Comparison of ENCODE assay signal across 24 mouse cellular contexts in the genomic region with DNA sequence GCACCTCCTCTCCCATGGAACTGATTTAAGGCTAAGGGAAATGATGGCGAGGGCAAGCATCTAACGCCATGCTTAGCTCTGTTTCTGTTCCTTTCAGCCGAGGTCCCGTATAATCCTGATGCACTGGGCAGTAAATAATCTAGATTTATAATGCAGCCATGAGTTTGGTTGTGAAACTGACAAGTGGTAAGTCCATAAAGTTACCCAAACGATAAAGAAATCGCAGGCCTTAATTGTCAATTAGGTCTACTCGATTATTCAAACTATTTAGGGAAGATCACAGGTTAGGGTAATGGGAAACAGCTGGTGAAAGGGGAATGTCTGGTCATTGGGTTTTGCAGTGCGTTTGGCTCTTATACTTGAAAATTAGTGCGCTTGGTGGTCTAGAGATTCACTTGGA. TPM values are rescaled to one million over a fixed set of nuclear protein-coding genes. Genes with fewer than 3 reads are reported as not detected.
DNase-seq lines count a peak whose midpoint lies in the region; ATAC-seq lines count a peak whose summit lies in the region.
"Had no signal": no experiment of that assay in that cellular context is flagged by ENCODE, and none has a peak within 500 bp of the region (broad histone marks: within the 10 kb centered on the region; RNA-seq: fewer than 3 reads in every experiment).

No protein-coding gene starts in this region.

- peak; percentile 43 for DNase-seq in embryo, embryonic 10 days (ENCODE audit: low spot score)
- no peak for DNase-seq in embryo, embryonic 9.5 days (ENCODE audit: extremely low spot score)
- DNase-seq in embryonic facial prominence, embryonic 10.5 days (ENCODE audit: low spot score), result no peak
- DNase-seq in embryonic facial prominence, embryonic 14.5 days (ENCODE audit: low spot score), result no peak
- no peak for DNase-seq in limb, embryonic 11.5 days (ENCODE audit: low spot score)
- DNase-seq in forebrain, embryonic 14.5 days (ENCODE audit: low spot score), result no peak
- DNase-seq: adrenal gland, adult 8-10 months; B cell, adult 2 months; cerebellum, adult 18-20 months; cerebellum, adult 9-11 months; cerebellum, postnatal 36 days; gastrocnemius, postnatal 14 days; heart, postnatal 10 days; kidney, adult 2 months had no signal

- no peak for ATAC-seq in embryonic facial prominence, embryonic 14.5 days (ENCODE audit: low read depth)
- ATAC-seq in limb, embryonic 11.5 days (ENCODE audit: insufficient number of reproducible peaks, low FRiP score, low TSS enrichment, low read depth), result no peak
- ATAC-seq in cerebellum, adult (ENCODE audit: insufficient number of reproducible peaks, low FRiP score, low TSS enrichment), result no peak
- no peak for ATAC-seq in forebrain, embryonic 14.5 days
- no peak for ATAC-seq in megakaryocyte progenitor cell, adult 5-6 weeks (replicated peaks; ENCODE audit: poor library complexity)
- ATAC-seq: CD4-positive, CD25-positive, alpha-beta regulatory T cell, adult 4 months; forebrain, embryonic 15.5 days; intestine, embryonic 16.5 days had no signal

- H3K27ac ChIP-seq in embryonic facial prominence, embryonic 10.5 days (replicated peaks), result 0 out of 2 replicates have a peak overlapping the region, but pooled peaks have one; percentile 40
- no peak overlapping the region for H3K27ac ChIP-seq in embryonic facial prominence, embryonic 14.5 days (replicated peaks; ENCODE audit: low read depth, low read length)
- no peak overlapping the region for H3K27ac ChIP-seq in limb, embryonic 11.5 days (replicated peaks; ENCODE audit: low read depth, low read length)
- H3K27ac ChIP-seq in forebrain, embryonic 14.5 days (ENCODE audit: low read depth, low read length), result no peak overlapping the region
- H3K27ac ChIP-seq: forebrain, embryonic 10.5 days; forebrain, embryonic 15.5 days; heart, embryonic 10.5 days; hindbrain, embryonic 13.5 days had no signal

- no peaks in the 10 kb centered on the region for H3K27me3 ChIP-seq in embryonic facial prominence, embryonic 10.5 days (replicated peaks; ENCODE audit: low read depth, poor library complexity, severe bottlenecking)
- H3K27me3 ChIP-seq in embryonic facial prominence, embryonic 14.5 days (replicated peaks; ENCODE audit: control insufficient read depth, insufficient read depth, low read length), result no peaks in the 10 kb centered on the region
- no peaks in the 10 kb centered on the region for H3K27me3 ChIP-seq in limb, embryonic 11.5 days (ENCODE audit: control insufficient read depth, insufficient read depth, low read length)
- H3K27me3 ChIP-seq in forebrain, embryonic 14.5 days (replicated peaks; ENCODE audit: control insufficient read depth, insufficient read depth, low read length), result no peaks in the 10 kb centered on the region
- H3K27me3 ChIP-seq: forebrain, embryonic 15.5 days; hindbrain, embryonic 13.5 days had no signal

- H3K9ac ChIP-seq in embryonic facial prominence, embryonic 14.5 days (ENCODE audit: low read depth, low read length), result no peak overlapping the region
- no peak overlapping the region for H3K9ac ChIP-seq in limb, embryonic 11.5 days (ENCODE audit: low read length)
- no peak overlapping the region for H3K9ac ChIP-seq in forebrain, embryonic 14.5 days (ENCODE audit: low read length)
- H3K9ac ChIP-seq: forebrain, embryonic 15.5 days; hindbrain, embryonic 13.5 days had no signal

- no peaks in the 10 kb centered on the region for H3K9me3 ChIP-seq in embryonic facial prominence, embryonic 10.5 days
- H3K9me3 ChIP-seq in embryonic facial prominence, embryonic 14.5 days (ENCODE audit: control insufficient read depth, low read length), result no peaks in the 10 kb centered on the region
- no peaks in the 10 kb centered on the region for H3K9me3 ChIP-seq in limb, embryonic 11.5 days (ENCODE audit: control insufficient read depth, low read length)
- no peaks in the 10 kb centered on the region for H3K9me3 ChIP-seq in forebrain, embryonic 14.5 days (replicated peaks; ENCODE audit: control insufficient read depth, low read length)
- H3K9me3 ChIP-seq: forebrain, embryonic 10.5 days; forebrain, embryonic 15.5 days; heart, embryonic 10.5 days; hindbrain, embryonic 13.5 days had no signal

- peaks cover 30% of the 10 kb centered on the region for H3K4me1 ChIP-seq in embryonic facial prominence, embryonic 10.5 days
- peaks cover 5% of the 10 kb centered on the region for H3K4me1 ChIP-seq in embryonic facial prominence, embryonic 14.5 days (ENCODE audit: control insufficient read depth, insufficient read depth, low read length)
- H3K4me1 ChIP-seq in limb, embryonic 11.5 days (ENCODE audit: control insufficient read depth, insufficient read depth, low read length), result peaks cover 12% of the 10 kb centered on the region; the same call in 1 of the 2 replicates
- H3K4me1 ChIP-seq in forebrain, embryonic 14.5 days (ENCODE audit: control insufficient read depth, insufficient read depth, low read length), result no peaks in the 10 kb centered on the region
- H3K4me1 ChIP-seq: forebrain, embryonic 15.5 days had no signal

- no peaks in the 10 kb centered on the region for H3K36me3 ChIP-seq in embryonic facial prominence, embryonic 10.5 days (replicated peaks)
- H3K36me3 ChIP-seq in embryonic facial prominence, embryonic 14.5 days (ENCODE audit: control insufficient read depth, insufficient read depth, low read length), result no peaks in the 10 kb centered on the region
- no peaks in the 10 kb centered on the region for H3K36me3 ChIP-seq in limb, embryonic 11.5 days (ENCODE audit: control insufficient read depth, insufficient read depth, low read length)
- no peaks in the 10 kb centered on the region for H3K36me3 ChIP-seq in forebrain, embryonic 14.5 days (ENCODE audit: control insufficient read depth, insufficient read depth, low read length)
- H3K36me3 ChIP-seq: forebrain, embryonic 10.5 days; forebrain, embryonic 15.5 days; G1E; heart, embryonic 10.5 days; hindbrain, embryonic 13.5 days had no signal

- 0 out of 2 replicates have a peak overlapping the region, but pooled peaks have one; percentile 10 for H3K4me2 ChIP-seq in embryonic facial prominence, embryonic 14.5 days (ENCODE audit: low read depth, low read length)
- peak overlapping the region; percentile 10; the same call in 1 of the 2 replicates for H3K4me2 ChIP-seq in limb, embryonic 11.5 days (ENCODE audit: low read depth, severe bottlenecking)
- no peak overlapping the region for H3K4me2 ChIP-seq in forebrain, embryonic 14.5 days (ENCODE audit: low read length)
- H3K4me2 ChIP-seq: forebrain, embryonic 15.5 days; hindbrain, embryonic 13.5 days had no signal

- 53% methylated on average over 9 of the region's 9 CpGs for WGBS in embryonic facial prominence, embryonic 10.5 days
- WGBS in embryonic facial prominence, embryonic 14.5 days, result 33% methylated on average over 9 of the region's 9 CpGs
- 13% methylated on average over 9 of the region's 9 CpGs for WGBS in limb, embryonic 11.5 days
- 53% methylated on average over 9 of the region's 9 CpGs for WGBS in forebrain, embryonic 14.5 days

- H3K4me3 ChIP-seq in embryonic facial prominence, embryonic 10.5 days, result no peak overlapping the region
- H3K4me3 ChIP-seq in embryonic facial prominence, embryonic 14.5 days (ENCODE audit: low read depth, low read length), result no peak overlapping the region
- no peak overlapping the region for H3K4me3 ChIP-seq in limb, embryonic 11.5 days (ENCODE audit: low read depth, low read length)
- H3K4me3 ChIP-seq in forebrain, embryonic 14.5 days (ENCODE audit: low read depth, low read length), result no peak overlapping the region
- H3K4me3 ChIP-seq: erythroblast, embryonic 14.5 days; forebrain, embryonic 10.5 days; forebrain, embryonic 15.5 days; heart, embryonic 10.5 days; hindbrain, embryonic 13.5 days had no signal

RNA-seq across cellular contexts. Expression of a gene that starts 37.5 kb away (rescaled TPM):
- 90.0 and 94.0 TPM in 2 replicates for polyA plus RNA-seq in embryonic facial prominence, embryonic 10.5 days (2016; fragmentation: Nextera tagmentation; extraction: Ambion mirVana)
- polyA plus RNA-seq in embryonic facial prominence, embryonic 14.5 days (2014; fragmentation: Nextera tagmentation; extraction: Ambion mirVana), result 11.1 and 18.0 TPM in 2 replicates
- polyA plus RNA-seq in limb, embryonic 11.5 days (2014; fragmentation: Nextera tagmentation; extraction: Ambion mirVana), result 179 and 195 TPM in 2 replicates
- polyA plus RNA-seq in forebrain, embryonic 14.5 days (2014; fragmentation: Nextera tagmentation; extraction: Ambion mirVana), result 1.5 and 2.6 TPM in 2 replicates
- total RNA-seq in megakaryocyte progenitor cell, adult 5-6 weeks (2015), result 2.9 and 4.3 TPM in 2 replicates
- total RNA-seq in megakaryocyte progenitor cell, adult 5-6 weeks (2017), result 0.50 and 1.4 TPM in 2 replicates
- polyA plus RNA-seq: G1E had no signal
